Mouse (Mus musculus) hindbrain, embryonic 10.5 days (tissue): Measurements from ENCODE around the gene Tstd1. TPM values are rescaled to one million over a fixed set of nuclear protein-coding genes. Genes with fewer than 3 reads are reported as not detected.

ENCODE experiments used
- DNase-seq: peaks from one replicate; pipeline ENCODE4 v3.0.0-alpha.2; 2017; ENCODE audit warnings: low spot score
- H3K27ac ChIP-seq: fragments of 300-500 bp; sonication (generic); 2 replicates; pipeline ENCODE4 v1.5.1; 2016; ENCODE audit warnings: mild to moderate bottlenecking, moderate library complexity
- H3K27me3 ChIP-seq: fragments of 300-500 bp; sonication (generic); 2 replicates; pipeline ENCODE4 v1.6.1; 2016; ENCODE audit warnings: mild to moderate bottlenecking; ENCODE audit not compliant: poor library complexity, insufficient read depth, severe bottlenecking
- H3K36me3 ChIP-seq: fragments of 300-500 bp; sonication (generic); 2 replicates; pipeline ENCODE4 v1.6.1; 2016; ENCODE audit warnings: mild to moderate bottlenecking, moderate library complexity
- H3K4me1 ChIP-seq: fragments of 300-500 bp; sonication (generic); replicated peaks from 2 replicates; pipeline ENCODE4 v1.6.1; 2016; ENCODE audit warnings: mild to moderate bottlenecking
- H3K4me3 ChIP-seq: fragments of 300-500 bp; sonication (generic); 2 replicates; pipeline ENCODE4 v1.5.1; 2016; ENCODE audit warnings: mild to moderate bottlenecking, moderate library complexity
- H3K9me3 ChIP-seq: fragments of 300-500 bp; sonication (generic); 2 replicates; pipeline ENCODE4 v1.6.1; 2016; ENCODE audit warnings: mild to moderate bottlenecking, moderate library complexity
- WGBS: fragments of 180-500 bp; shearing (Covaris S2); methylation state at CpG from one replicate; pipeline ENCODE4 v1.1.7; 2016; 5-methylcytosine and 5-hydroxymethylcytosine counted together
- polyA plus RNA-seq: library from polyadenylated mRNA; unstranded; fragments of >200 nt; fragmentation: Nextera tagmentation; extraction: Ambion mirVana; gene quantifications from 2 replicates; pipeline ENCODE4 v1.2.1, GENCODE M21; 2016

The Tstd1 gene
- polyA plus RNA-seq, 1 experiment from 2014 or later = 10.1 TPM

- no peaks in the 10 kb centered on the region for H3K27me3 ChIP-seq
- H3K36me3 ChIP-seq = peaks cover 9% of the 10 kb centered on the region; the same call in 1 of the 2 replicates
- no peaks in the 10 kb centered on the region; the same call in 1 of the 2 replicates for H3K4me1 ChIP-seq
- H3K9me3 ChIP-seq = no peaks in the 10 kb centered on the region
- WGBS = 95% methylated on average over 5 of the region's 5 CpGs
- DNase-seq = no peak
- H3K4me3 ChIP-seq = no peak overlapping the region
- no peak overlapping the region for H3K27ac ChIP-seq
Observed at GRCm38 (mm10) chr1:171465749-171466412, 47.2 kb downstream of the Tstd1 start.

- DNase-seq = no peak
- Histone ChIP-seq H3K36me3 (peaks cover 8% of the 10 kb centered on the region; the same call in 1 of the 2 replicates), H3K4me1 (no peaks in the 10 kb centered on the region; the same call in 1 of the 2 replicates), H3K27me3 (no peaks in the 10 kb centered on the region), H3K27ac (no peak overlapping the region), H3K4me3 (no peak overlapping the region), H3K9me3 (no peaks in the 10 kb centered on the region)
- WGBS = 83% methylated on average over 4 of the region's 4 CpGs
Observed at GRCm38 (mm10) chr1:171466565-171466964, 47.9 kb downstream of the Tstd1 start.

GRCm38 (mm10) chr1:171469678-171470077, 51.0 kb downstream of the Tstd1 start:
- Histone ChIP-seq H3K36me3 (no peaks in the 10 kb centered on the region), H3K27me3 (no peaks in the 10 kb centered on the region), H3K9me3 (no peaks in the 10 kb centered on the region), H3K27ac (no peak overlapping the region), H3K4me1 (no peaks in the 10 kb centered on the region; the same call in 1 of the 2 replicates), H3K4me3 (no peak overlapping the region)
- WGBS = 93% methylated on average over 3 of the region's 3 CpGs
- DNase-seq = no peak

Other genes with a start within 250 kb of the Tstd1 start
- 19.9 and 32.8 TPM in 2 replicates for gene Pcp4l1, start 222.6 kb upstream of the Tstd1 start, polyA plus RNA-seq
- 0.21 and 0.27 TPM in 2 replicates for gene Nr1i3, start 204.9 kb upstream of the Tstd1 start, polyA plus RNA-seq
- 33.1 and 36.2 TPM in 2 replicates for gene Tomm40l, start 196.4 kb upstream of the Tstd1 start, polyA plus RNA-seq
- 3.4 and 4.7 TPM in 2 replicates for gene Apoa2, start 193.8 kb upstream of the Tstd1 start, polyA plus RNA-seq
- gene Fcer1g, start 184.5 kb upstream of the Tstd1 start, polyA plus RNA-seq = 16.3 and 22.8 TPM in 2 replicates
- 10.4 and 13.0 TPM in 2 replicates for gene Adamts4, start 168.5 kb upstream of the Tstd1 start, polyA plus RNA-seq
- gene Ndufs2, start 167.5 kb upstream of the Tstd1 start, polyA plus RNA-seq = 250 and 275 TPM in 2 replicates
- 70.3 and 80.9 TPM in 2 replicates for gene B4galt3, start 148.5 kb upstream of the Tstd1 start, polyA plus RNA-seq
- gene Ppox, start 137.7 kb upstream of the Tstd1 start, polyA plus RNA-seq = 54.1 and 56.2 TPM in 2 replicates
- 95.6 and 111 TPM in 2 replicates for gene Usp21, start 130.9 kb upstream of the Tstd1 start, polyA plus RNA-seq
- 105 and 111 TPM in 2 replicates for gene Ufc1, start 123.8 kb upstream of the Tstd1 start, polyA plus RNA-seq
- gene Dedd, start 89.7 kb upstream of the Tstd1 start, polyA plus RNA-seq = 46.2 and 48.4 TPM in 2 replicates
- 39.6 and 46.0 TPM in 2 replicates for gene Nit1, start 73.2 kb upstream of the Tstd1 start, polyA plus RNA-seq
- gene Pfdn2, start 73.2 kb upstream of the Tstd1 start, polyA plus RNA-seq = 130 and 147 TPM in 2 replicates
- 2.1 and 2.5 TPM in 2 replicates for gene Klhdc9, start 58.1 kb upstream of the Tstd1 start, polyA plus RNA-seq
- gene Nectin4, start 48.8 kb upstream of the Tstd1 start, polyA plus RNA-seq = 1.5 and 1.7 TPM in 2 replicates
- 0.82 and 0.98 TPM in 2 replicates for gene Arhgap30, start 29.9 kb upstream of the Tstd1 start, polyA plus RNA-seq
- gene Usf1, start 7.6 kb upstream of the Tstd1 start, polyA plus RNA-seq = 143 and 159 TPM in 2 replicates
- 22.2 and 28.7 TPM in 2 replicates for gene F11r, start 18.7 kb downstream of the Tstd1 start, polyA plus RNA-seq
- 11.2 and 13.3 TPM in 2 replicates for gene Alyref2, start 84.6 kb downstream of the Tstd1 start, polyA plus RNA-seq
- gene Itln1, start 116.4 kb downstream of the Tstd1 start, polyA plus RNA-seq = not detected in 2 replicates
- 0.09 TPM in 1 of 2 replicates, not detected in the other for gene Cd244a, start 140.3 kb downstream of the Tstd1 start, polyA plus RNA-seq
- 0.09 TPM in 1 of 2 replicates, not detected in the other for gene Ly9, start 188.5 kb downstream of the Tstd1 start, polyA plus RNA-seq
- gene Slamf7, start 234.2 kb downstream of the Tstd1 start, polyA plus RNA-seq = not detected in 2 replicates